Mouse (Mus musculus) cerebellum, postnatal 10 days (tissue): ENCODE results near the gene Cd2.

ENCODE experiments used
- DNase-seq, 2 experiments: peaks; one replicate each; pipeline ENCODE4 v3.0.0; 2021; ENCODE audit warnings: mixed read lengths in 2 of 2

The Cd2 gene

GRCm38 (mm10) chr3:101292611-101293010, 4.9 kb upstream of the Cd2 start:
- no peak for DNase-seq

- DNase-seq = no peak
Observed at GRCm38 (mm10) chr3:101290587-101291520, 3.1 kb upstream of the Cd2 start.

GRCm38 (mm10) chr3:101290036-101290435, 2.3 kb upstream of the Cd2 start:
- DNase-seq = no peak

- DNase-seq = no peak
Observed at GRCm38 (mm10) chr3:101289406-101289805, 1.7 kb upstream of the Cd2 start.

- no peak for DNase-seq
Observed at GRCm38 (mm10) chr3:101286336-101287325, 1.1 kb downstream of the Cd2 start.

GRCm38 (mm10) chr3:101285851-101286250, 1.9 kb downstream of the Cd2 start:
- DNase-seq = no peak

- no peak for DNase-seq
Observed at GRCm38 (mm10) chr3:101285021-101285615, 2.6 kb downstream of the Cd2 start.

- no peak for DNase-seq
Observed at GRCm38 (mm10) chr3:101283869-101284706, 3.7 kb downstream of the Cd2 start.

GRCm38 (mm10) chr3:101283441-101283840, 4.3 kb downstream of the Cd2 start:
- DNase-seq = no peak

GRCm38 (mm10) chr3:101282556-101283180, 5.1 kb downstream of the Cd2 start:
- no peak for DNase-seq

- DNase-seq = no peak
Observed at GRCm38 (mm10) chr3:101281841-101282240, 5.9 kb downstream of the Cd2 start.

GRCm38 (mm10) chr3:101280348-101281311, 7.1 kb downstream of the Cd2 start:
- DNase-seq = peak; percentile 59 to 71

- DNase-seq = no peak
Observed at GRCm38 (mm10) chr3:101279561-101279960, 8.2 kb downstream of the Cd2 start.

GRCm38 (mm10) chr3:101278396-101278795, 9.3 kb downstream of the Cd2 start:
- no peak for DNase-seq

GRCm38 (mm10) chr3:101277830-101278229, 9.9 kb downstream of the Cd2 start:
- no peak for DNase-seq

GRCm38 (mm10) chr3:101276501-101277320, 11.0 kb downstream of the Cd2 start:
- no peak for DNase-seq

GRCm38 (mm10) chr3:101275636-101276300, 12.0 kb downstream of the Cd2 start:
- DNase-seq = no peak

- no peak for DNase-seq
Observed at GRCm38 (mm10) chr3:101274794-101275193, 12.9 kb downstream of the Cd2 start.
